Mouse (Mus musculus): ENCODE results near the gene AI467606. TPM values are rescaled to one million over a fixed set of nuclear protein-coding genes. Genes with fewer than 3 reads are reported as not detected.

Gene AI467606
- polyA plus RNA-seq, 1 experiment = 93.9 TPM

DNA sequence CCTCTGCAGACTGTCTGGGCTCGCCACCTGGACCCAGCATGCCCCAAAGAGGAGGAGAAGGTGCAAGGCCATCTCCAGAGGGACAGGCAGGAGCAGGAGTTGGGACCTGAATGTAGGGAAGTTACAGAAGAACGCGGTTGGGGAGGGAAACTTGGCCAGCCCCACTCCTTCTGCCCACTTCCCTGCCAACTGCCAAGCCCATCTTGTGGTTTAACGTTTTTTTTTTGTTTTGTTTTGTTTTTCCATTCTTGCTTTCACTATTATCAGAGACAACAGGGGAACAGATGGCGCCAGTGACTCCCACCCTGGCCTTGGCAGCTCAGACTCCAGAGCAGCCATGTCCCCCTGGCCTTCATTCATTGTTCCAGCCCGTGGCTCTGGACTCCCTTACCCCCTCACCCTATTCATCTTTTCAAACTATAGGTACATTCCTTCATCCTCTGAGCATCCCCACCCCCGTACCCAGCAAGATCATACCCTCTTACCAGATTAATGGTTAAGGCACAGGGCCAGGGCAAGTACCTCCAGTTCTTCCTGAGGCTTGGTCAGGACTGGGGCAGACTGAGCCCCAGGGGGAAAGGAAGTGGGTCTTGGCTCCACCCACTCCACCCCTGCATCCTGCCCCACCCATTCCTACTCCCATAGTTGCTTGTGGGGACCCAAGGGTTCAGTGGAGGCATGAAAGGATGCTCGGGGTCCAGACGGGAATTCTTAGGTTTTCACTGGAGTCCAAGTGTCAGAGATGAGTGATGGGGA is 46.3 kb downstream of the AI467606 start, which contains the start of gene Spn:
Gene Spn (minus strand): TSS at position 562 of the 756 bp plus-strand sequence.
- no peaks in the 10 kb centered on the region for H3K9me3 ChIP-seq
- no peaks in the 10 kb centered on the region for H3K27me3 ChIP-seq (replicated peaks)
- H3K36me3 ChIP-seq (replicated peaks; ENCODE audit: low read length) = peaks cover 37% of the 10 kb centered on the region
- TF ChIP-seq GATA1 (IDR thresholded peaks at IDR 0.05; ENCODE audit: borderline replicate concordance, low read length) (no peak), FLI1 (IDR thresholded peaks at IDR 0.05; ENCODE audit: low read length) (no peak)
- peaks cover 75% of the 10 kb centered on the region for H3K4me1 ChIP-seq
- H3K4me3 ChIP-seq (replicated peaks) = peak within 1 kb of the TSS; percentile 91

DNA sequence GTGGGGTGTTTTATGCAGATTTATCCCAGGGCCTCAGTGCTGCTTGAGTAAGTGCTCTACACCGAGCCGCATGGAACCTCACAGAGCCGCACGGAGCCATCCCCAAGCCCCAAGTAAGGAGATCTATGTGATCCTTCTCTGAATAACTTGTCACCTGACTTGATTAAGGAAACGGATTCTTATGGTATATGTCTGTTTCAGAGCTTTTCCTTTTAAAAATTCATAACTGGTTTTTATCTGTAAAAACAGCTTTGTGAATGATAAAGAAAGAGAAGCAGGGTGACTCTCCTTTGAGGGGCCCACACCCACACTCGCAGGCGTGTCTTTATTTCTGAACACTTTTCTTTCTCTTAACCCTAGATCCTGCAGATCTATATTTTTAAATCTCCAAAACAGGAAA is 47.9 kb downstream of the AI467606 start:
- Histone ChIP-seq H3K4me1 (peaks cover 76% of the 10 kb centered on the region), H3K27me3 (replicated peaks) (no peaks in the 10 kb centered on the region), H3K4me3 (replicated peaks) (no peak overlapping the region), H3K36me3 (replicated peaks; ENCODE audit: low read length) (peaks cover 26% of the 10 kb centered on the region), H3K9me3 (no peaks in the 10 kb centered on the region)
- no peak for TF ChIP-seq FLI1 (IDR thresholded peaks at IDR 0.05; ENCODE audit: low read length)
- TF ChIP-seq GATA1 (IDR thresholded peaks at IDR 0.05; ENCODE audit: borderline replicate concordance, low read length) = no peak

DNA sequence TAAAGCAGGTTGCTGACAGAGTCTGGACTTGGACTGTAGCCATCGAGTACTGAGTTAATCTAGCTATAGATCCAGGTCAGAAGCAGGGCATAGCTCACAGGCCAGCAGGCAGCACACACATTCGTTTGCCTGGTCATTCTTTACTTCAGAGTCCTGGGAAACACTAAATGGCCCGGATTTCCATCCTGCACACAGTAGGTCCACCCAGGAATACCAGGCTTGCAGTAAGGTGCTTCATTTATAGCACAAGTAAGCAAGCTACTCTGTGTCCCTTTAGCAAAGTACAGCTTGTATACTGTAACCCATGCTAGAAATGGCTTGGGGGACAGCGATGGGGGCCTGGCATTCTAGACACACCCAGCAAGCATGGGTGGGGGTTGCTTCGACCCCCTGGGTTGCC is 48.4 kb downstream of the AI467606 start:
- Histone ChIP-seq H3K27me3 (replicated peaks) (no peaks in the 10 kb centered on the region), H3K4me3 (replicated peaks) (no peak overlapping the region), H3K4me1 (peaks cover 76% of the 10 kb centered on the region), H3K36me3 (replicated peaks; ENCODE audit: low read length) (peaks cover 22% of the 10 kb centered on the region), H3K9me3 (no peaks in the 10 kb centered on the region)
- no peak for TF ChIP-seq GATA1 (IDR thresholded peaks at IDR 0.05; ENCODE audit: borderline replicate concordance, low read length)
- no peak for TF ChIP-seq FLI1 (IDR thresholded peaks at IDR 0.05; ENCODE audit: low read length)

DNA sequence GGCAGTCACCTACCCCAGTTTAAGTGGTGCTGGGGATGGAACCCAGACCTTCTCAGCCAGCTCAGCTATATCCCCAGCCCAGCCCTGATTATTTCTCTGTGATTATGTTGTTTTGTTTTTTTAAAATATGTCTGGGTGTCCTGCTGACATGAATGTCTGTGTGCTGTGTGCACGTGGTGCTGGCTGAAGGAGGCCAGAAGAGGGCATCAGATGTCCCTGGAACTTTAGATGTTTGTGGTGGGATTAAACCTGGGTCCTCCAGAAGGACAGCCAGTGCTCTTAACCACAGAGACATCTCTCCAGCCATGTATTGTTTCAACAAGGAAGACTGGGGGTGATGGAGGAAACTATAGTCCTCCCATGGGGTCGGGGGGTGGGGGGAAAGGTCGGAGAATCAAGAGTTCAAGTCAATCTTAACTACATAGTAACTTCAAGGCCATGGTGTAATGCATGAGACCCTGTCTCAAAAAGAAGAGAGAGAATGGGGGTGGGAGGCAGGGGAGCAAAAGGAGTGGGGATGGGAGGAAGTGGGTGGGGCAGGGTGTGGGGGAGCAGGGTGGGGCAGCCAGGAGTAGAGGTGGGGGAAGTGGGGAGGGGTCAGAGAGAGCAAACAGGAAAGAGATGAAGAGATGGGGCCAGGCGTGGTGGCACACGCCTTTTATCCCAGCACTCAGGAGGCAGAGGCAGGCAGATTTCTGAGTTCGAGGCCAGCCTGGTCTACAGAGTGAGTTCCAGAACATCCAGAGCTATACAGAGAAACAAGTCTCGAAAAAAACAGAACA is 49.7 kb downstream of the AI467606 start:
- TF ChIP-seq FLI1 (IDR thresholded peaks at IDR 0.05; ENCODE audit: low read length) (no peak), GATA1 (IDR thresholded peaks at IDR 0.05; ENCODE audit: borderline replicate concordance, low read length) (no peak)
- no peaks in the 10 kb centered on the region for H3K9me3 ChIP-seq
- peaks cover 10% of the 10 kb centered on the region for H3K36me3 ChIP-seq (replicated peaks; ENCODE audit: low read length)
- peaks cover 75% of the 10 kb centered on the region for H3K4me1 ChIP-seq
- H3K27me3 ChIP-seq (replicated peaks) = no peaks in the 10 kb centered on the region
- H3K4me3 ChIP-seq (replicated peaks) = no peak overlapping the region

DNA sequence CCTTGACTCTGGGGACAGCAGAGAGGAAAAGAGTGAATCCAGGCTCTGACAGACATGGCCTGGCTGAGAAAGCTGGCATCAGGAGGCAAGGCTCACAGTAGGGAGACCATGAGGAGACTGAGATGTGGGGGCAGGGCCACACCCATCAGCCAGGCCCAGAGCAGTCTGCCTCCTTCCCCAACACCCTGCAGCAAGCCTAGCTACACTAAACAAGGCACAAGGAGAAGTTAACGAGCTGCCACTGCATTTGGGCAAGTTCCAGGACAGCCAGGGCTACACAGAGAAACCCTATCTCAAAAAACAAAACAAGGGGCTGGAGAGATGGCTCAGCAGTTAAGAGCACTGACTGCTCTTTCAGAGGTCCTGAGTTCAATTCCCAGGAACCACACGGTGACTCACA is 51.1 kb downstream of the AI467606 start:
- peaks cover 71% of the 10 kb centered on the region for H3K4me1 ChIP-seq
- no peaks in the 10 kb centered on the region for H3K9me3 ChIP-seq
- TF ChIP-seq GATA1 (IDR thresholded peaks at IDR 0.05; ENCODE audit: borderline replicate concordance, low read length) = no peak
- no peak for TF ChIP-seq FLI1 (IDR thresholded peaks at IDR 0.05; ENCODE audit: low read length)
- H3K4me3 ChIP-seq (replicated peaks) = no peak overlapping the region
- H3K36me3 ChIP-seq (replicated peaks; ENCODE audit: low read length) = no peaks in the 10 kb centered on the region
- no peaks in the 10 kb centered on the region for H3K27me3 ChIP-seq (replicated peaks)

DNA sequence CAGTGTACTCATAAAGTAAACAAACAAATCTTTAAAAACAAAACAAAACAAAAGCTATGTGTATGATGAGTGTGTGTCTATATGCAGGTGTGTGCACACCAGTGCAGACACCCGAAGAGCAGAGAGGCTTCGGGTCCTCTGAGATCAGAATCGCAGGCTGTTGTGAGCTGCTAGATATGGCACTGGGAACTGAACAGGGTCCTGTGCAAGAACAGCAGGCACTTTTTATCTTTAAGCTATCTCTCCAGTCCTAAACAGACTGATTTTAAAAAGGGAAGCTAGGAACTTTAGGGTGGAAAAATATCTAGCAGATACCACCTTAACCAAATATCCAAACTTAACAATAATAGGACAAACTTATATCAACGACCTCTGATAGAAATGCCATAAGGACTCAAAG is 51.5 kb downstream of the AI467606 start:
- H3K36me3 ChIP-seq (replicated peaks; ENCODE audit: low read length) = no peaks in the 10 kb centered on the region
- H3K4me1 ChIP-seq = peaks cover 66% of the 10 kb centered on the region
- H3K9me3 ChIP-seq = no peaks in the 10 kb centered on the region
- H3K27me3 ChIP-seq (replicated peaks) = no peaks in the 10 kb centered on the region
- no peak overlapping the region for H3K4me3 ChIP-seq (replicated peaks)
- TF ChIP-seq FLI1 (IDR thresholded peaks at IDR 0.05; ENCODE audit: low read length) (no peak), GATA1 (IDR thresholded peaks at IDR 0.05; ENCODE audit: borderline replicate concordance, low read length) (no peak)

Other genes with a start within 250 kb of the AI467606 start
- 1.3 TPM in 1 of 2 replicates, not detected in the other for gene Doc2a, start 243.9 kb upstream of the AI467606 start, polyA plus RNA-seq (2012; ENCODE audit: insufficient read depth, low replicate concordance)
- gene Hirip3, start 229.4 kb upstream of the AI467606 start, polyA plus RNA-seq (2012; ENCODE audit: insufficient read depth, low replicate concordance) = 9.3 and 60.8 TPM in 2 replicates
- gene Ino80e, start 229.0 kb upstream of the AI467606 start, polyA plus RNA-seq (2012; ENCODE audit: insufficient read depth, low replicate concordance) = 823 and 1,411 TPM in 2 replicates
- 159 and 479 TPM in 2 replicates for gene Taok2, start 206.7 kb upstream of the AI467606 start, polyA plus RNA-seq (2012; ENCODE audit: insufficient read depth, low replicate concordance)
- 50.9 TPM in 2 replicates for gene Tmem219, start 168.4 kb upstream of the AI467606 start, polyA plus RNA-seq (2012; ENCODE audit: insufficient read depth, low replicate concordance)
- gene Kctd13, start 162.5 kb upstream of the AI467606 start, polyA plus RNA-seq (2012; ENCODE audit: insufficient read depth, low replicate concordance) = 26.4 and 59.2 TPM in 2 replicates
- gene Asphd1, start 141.8 kb upstream of the AI467606 start, polyA plus RNA-seq (2012; ENCODE audit: insufficient read depth, low replicate concordance) = not detected in 2 replicates
- 1.7 and 2.0 TPM in 2 replicates for gene Sez6l2, start 140.8 kb upstream of the AI467606 start, polyA plus RNA-seq (2012; ENCODE audit: insufficient read depth, low replicate concordance)
- gene Cdipt, start 115.4 kb upstream of the AI467606 start, polyA plus RNA-seq (2012; ENCODE audit: insufficient read depth, low replicate concordance) = 105 and 211 TPM in 2 replicates
- gene Cdiptos, start 115.3 kb upstream of the AI467606 start, polyA plus RNA-seq (2012; ENCODE audit: insufficient read depth, low replicate concordance) = 1.8 TPM in 1 of 2 replicates, not detected in the other
- gene Mvp, start 76.7 kb upstream of the AI467606 start, polyA plus RNA-seq (2012; ENCODE audit: insufficient read depth, low replicate concordance) = 39.1 and 72.4 TPM in 2 replicates
- gene Pagr1b, start 74.9 kb upstream of the AI467606 start, polyA plus RNA-seq (2012; ENCODE audit: insufficient read depth, low replicate concordance) = 4.2 TPM in 1 of 2 replicates, not detected in the other
- gene Pagr1a, start 74.0 kb upstream of the AI467606 start, polyA plus RNA-seq (2012; ENCODE audit: insufficient read depth, low replicate concordance) = 15.8 and 94.8 TPM in 2 replicates
- gene Gm42742, start 70.3 kb upstream of the AI467606 start, polyA plus RNA-seq (2012; ENCODE audit: insufficient read depth, low replicate concordance) = 164 and 252 TPM in 2 replicates
- gene Prrt2, start 70.1 kb upstream of the AI467606 start, polyA plus RNA-seq (2012; ENCODE audit: insufficient read depth, low replicate concordance) = 0.68 and 3.9 TPM in 2 replicates
- 324 and 1,017 TPM in 2 replicates for gene Maz, start 64.3 kb upstream of the AI467606 start, polyA plus RNA-seq (2012; ENCODE audit: insufficient read depth, low replicate concordance)
- gene Kif22, start 48.9 kb upstream of the AI467606 start, polyA plus RNA-seq (2012; ENCODE audit: insufficient read depth, low replicate concordance) = 6.8 and 18.0 TPM in 2 replicates
- not detected in 2 replicates for gene Zg16, start 4.0 kb upstream of the AI467606 start, polyA plus RNA-seq (2012; ENCODE audit: insufficient read depth, low replicate concordance)
- not detected in 2 replicates for gene Qprt, start 30.9 kb downstream of the AI467606 start, polyA plus RNA-seq (2012; ENCODE audit: insufficient read depth, low replicate concordance)
- 2.2 and 17.4 TPM in 2 replicates for gene Spn, start 46.5 kb downstream of the AI467606 start, polyA plus RNA-seq (2012; ENCODE audit: insufficient read depth, low replicate concordance)
- 13.5 and 43.5 TPM in 2 replicates for gene Cd2bp2, start 104.7 kb downstream of the AI467606 start, polyA plus RNA-seq (2012; ENCODE audit: insufficient read depth, low replicate concordance)
- gene Tbc1d10b, start 117.1 kb downstream of the AI467606 start, polyA plus RNA-seq (2012; ENCODE audit: insufficient read depth, low replicate concordance) = 83.3 and 137 TPM in 2 replicates
- gene Mylpf, start 117.5 kb downstream of the AI467606 start, polyA plus RNA-seq (2012; ENCODE audit: insufficient read depth, low replicate concordance) = 4.7 TPM in 1 of 2 replicates, not detected in the other
- gene Zfp553, start 141.7 kb downstream of the AI467606 start, polyA plus RNA-seq (2012; ENCODE audit: insufficient read depth, low replicate concordance) = 10.8 and 17.3 TPM in 2 replicates
- 369 and 529 TPM in 2 replicates for gene Sept1, start 141.8 kb downstream of the AI467606 start, polyA plus RNA-seq (2012; ENCODE audit: insufficient read depth, low replicate concordance)
- 85.4 and 270 TPM in 2 replicates for gene Zfp771, start 152.9 kb downstream of the AI467606 start, polyA plus RNA-seq (2012; ENCODE audit: insufficient read depth, low replicate concordance)
- gene Dctpp1, start 169.3 kb downstream of the AI467606 start, polyA plus RNA-seq (2012; ENCODE audit: insufficient read depth, low replicate concordance) = 65.3 and 143 TPM in 2 replicates
- 32.9 and 41.0 TPM in 2 replicates for gene Sephs2, start 182.7 kb downstream of the AI467606 start, polyA plus RNA-seq (2012; ENCODE audit: insufficient read depth, low replicate concordance)
- 11.2 and 21.5 TPM in 2 replicates for gene Itgal, start 204.9 kb downstream of the AI467606 start, polyA plus RNA-seq (2012; ENCODE audit: insufficient read depth, low replicate concordance)

All from megakaryocyte, embryonic 14.5 days (primary cell).